In genomic region chr6:89679291-89679835, GRCm38 (mm10) we compare ENCODE assay signal across 9 mouse cellular contexts. TPM values are rescaled to one million over a fixed set of nuclear protein-coding genes. Genes with fewer than 3 reads are reported as not detected.
A peak's percentile ranks its signal among the peaks of the same experiment; 100 is the strongest.
DNase-seq lines count a peak whose midpoint lies in the region; ATAC-seq and TF ChIP-seq lines count a peak whose summit lies in the region.
"Had no signal": no experiment of that assay in that cellular context is flagged by ENCODE, and none has a peak within 500 bp of the region (broad histone marks: within the 10 kb centered on the region; RNA-seq: fewer than 3 reads in every experiment).

No protein-coding gene starts in this region.

- peak; percentile 23 for DNase-seq in T-cell, adult 2 months (ENCODE audit: low spot score)
- DNase-seq in cerebellum, adult 9-11 months: peak; percentile 63
- peak; percentile 28 to 85 for DNase-seq in frontal cortex, adult 2 months (ENCODE audit: extremely low spot score in 1 of 2, low spot score in 1 of 2)
- peak; percentile 86 for DNase-seq in hindbrain, postnatal 0 days (ENCODE audit: low spot score)
- DNase-seq in layer of hippocampus, postnatal 36 days: peak; percentile 57 to 71
- DNase-seq in right cerebral cortex, adult 2 months (ENCODE audit: low spot score in 2 of 2): peak; percentile 79 to 81
- peak; percentile 47 to 57 for DNase-seq in urinary bladder, postnatal 36 days (ENCODE audit: low spot score in 2 of 2)

- no peaks in the 10 kb centered on the region for H3K27me3 ChIP-seq in hindbrain, postnatal 0 days (ENCODE audit: insufficient read depth, low read length)

- H3K4me3 ChIP-seq in hindbrain, postnatal 0 days (ENCODE audit: low read length): no peak overlapping the region

- H3K27ac ChIP-seq in hindbrain, postnatal 0 days: no peak overlapping the region
- H3K27ac ChIP-seq: macrophage had no signal

- no peaks in the 10 kb centered on the region for H3K9me3 ChIP-seq in hindbrain, postnatal 0 days (ENCODE audit: low read length)

- H3K4me2 ChIP-seq in hindbrain, postnatal 0 days (ENCODE audit: low read depth, low read length): no peak overlapping the region

- no peaks in the 10 kb centered on the region; the same call in 1 of the 2 replicates for H3K36me3 ChIP-seq in hindbrain, postnatal 0 days (ENCODE audit: insufficient read depth, low read length)

- no peaks in the 10 kb centered on the region for H3K4me1 ChIP-seq in hindbrain, postnatal 0 days (ENCODE audit: insufficient read depth, low read length)

- WGBS in hindbrain, postnatal 0 days: 21% methylated on average over 10 of the region's 10 CpGs

- TF ChIP-seq CTCF in hindbrain, postnatal 0 days (IDR thresholded peaks at IDR 0.05; ENCODE audit: low read depth): peak; percentile 94

- H3K9ac ChIP-seq in hindbrain, postnatal 0 days (replicated peaks; ENCODE audit: low read length): no peak overlapping the region

- ATAC-seq in hindbrain, postnatal 0 days: peak; percentile 72
- ATAC-seq in megakaryocyte, adult 5-6 weeks (ENCODE audit: poor library complexity, severe bottlenecking): peak; percentile 89

RNA-seq across cellular contexts. Expression of gene Vmn1r40, which starts 28.0 kb away (rescaled TPM):
- polyA plus RNA-seq in frontal cortex, adult 2 months (2012; rRNA removed): not detected in 2 replicates
- total RNA-seq in hindbrain, postnatal 0 days (2014; rRNA removed): not detected in 2 replicates
- polyA plus RNA-seq in hindbrain, postnatal 0 days (2015; fragmentation: Nextera tagmentation; extraction: Ambion mirVana): not detected in 2 replicates
- total RNA-seq in layer of hippocampus, postnatal 36 days (2021): not detected
- total RNA-seq in megakaryocyte, adult 5-6 weeks (2015): not detected in 2 replicates
- total RNA-seq in megakaryocyte, adult 5-6 weeks (2017): not detected in 2 replicates
- polyA plus RNA-seq: macrophage had no signal

RNA-seq across cellular contexts. Expression of gene Txnrd3, which starts 35.6 kb away (rescaled TPM):
- polyA plus RNA-seq in frontal cortex, adult 2 months (2012; rRNA removed): 7.9 and 8.0 TPM in 2 replicates
- 15.0 and 17.6 TPM in 2 replicates for total RNA-seq in hindbrain, postnatal 0 days (2014; rRNA removed)
- 17.4 and 18.8 TPM in 2 replicates for polyA plus RNA-seq in hindbrain, postnatal 0 days (2015; fragmentation: Nextera tagmentation; extraction: Ambion mirVana)
- total RNA-seq in layer of hippocampus, postnatal 36 days (2021): 1 to 10 TPM; 3.3 to 3.6 TPM
- 0.11 and 1.1 TPM in 2 replicates for total RNA-seq in megakaryocyte, adult 5-6 weeks (2015)
- total RNA-seq in megakaryocyte, adult 5-6 weeks (2017): 0.49 and 1.5 TPM in 2 replicates

Comparison
In these comparisons a context has a peak if more than half of its experiments do, and no peak if none do; other contexts are left out.
1. DNase-seq: peak in every context shown above with its lines; median percentile 86 in hindbrain, postnatal 0 days; 80 in right cerebral cortex, adult 2 months; 64 in layer of hippocampus, postnatal 36 days; 63 in cerebellum, adult 9-11 months; 56 in frontal cortex, adult 2 months; 52 in urinary bladder, postnatal 36 days; 23 in T-cell, adult 2 months.